Mouse (Mus musculus): Measurements from ENCODE around the gene Gm20388. TPM values are rescaled to one million over a fixed set of nuclear protein-coding genes. Genes with fewer than 3 reads are reported as not detected.

Gm20388 gene
- total and polyA plus RNA-seq, 2 experiments from 2014 or later = 51.3 TPM; not detected in 1

DNA sequence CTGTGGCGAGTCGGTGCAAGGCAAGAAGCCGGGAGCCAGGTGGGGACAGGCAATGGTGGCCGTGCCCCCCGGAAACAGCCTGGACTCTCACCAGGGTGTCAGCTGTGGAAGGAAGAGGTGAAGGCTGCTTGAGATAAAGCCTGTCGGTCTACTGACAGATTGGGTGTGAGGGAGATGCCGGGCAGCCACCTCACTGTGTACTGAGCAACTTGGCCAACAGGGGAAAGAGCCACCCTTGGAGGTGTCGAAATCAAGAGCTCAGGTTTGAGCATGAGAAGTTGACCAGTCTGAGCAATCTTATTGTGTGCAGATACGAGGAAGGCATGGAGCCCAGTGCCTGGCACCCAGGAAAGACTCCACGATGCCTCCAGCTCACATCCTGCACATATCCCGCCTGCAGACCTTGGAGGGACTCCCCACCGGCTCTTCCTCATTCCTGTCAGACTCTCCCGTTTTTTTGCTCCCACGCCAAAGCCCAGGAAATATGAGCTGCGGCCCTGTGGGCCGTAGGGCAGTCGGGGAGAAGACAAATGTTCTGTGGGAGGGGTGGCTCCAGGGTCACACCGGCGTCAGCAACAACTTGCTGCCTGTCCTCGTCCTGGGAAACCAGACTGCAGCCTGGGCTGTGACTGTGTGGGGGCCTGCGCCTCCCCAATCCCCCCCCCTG, 1347.6 kb downstream of the Gm20388 start:
- no peak overlapping the region for H3K4me3 ChIP-seq (ENCODE audit: low read depth, low read length)
- TF ChIP-seq CTCF (IDR thresholded peaks at IDR 0.05; ENCODE audit: low read depth) = no peak
- DNase-seq = no peak
- H3K9ac ChIP-seq = no peak overlapping the region
- H3K4me2 ChIP-seq (ENCODE audit: low read depth) = no peak overlapping the region
- ATAC-seq = no peak
- H3K4me1 ChIP-seq (ENCODE audit: insufficient read depth) = no peaks in the 10 kb centered on the region
- WGBS = 72% methylated on average over 21 of the region's 21 CpGs
- H3K27me3 ChIP-seq (ENCODE audit: insufficient read depth, low read length) = no peaks in the 10 kb centered on the region
- H3K36me3 ChIP-seq (ENCODE audit: insufficient read depth) = no peaks in the 10 kb centered on the region
- no peaks in the 10 kb centered on the region for H3K9me3 ChIP-seq (ENCODE audit: low read length)
- no peak overlapping the region for H3K27ac ChIP-seq (ENCODE audit: low read depth, low read length)

DNA sequence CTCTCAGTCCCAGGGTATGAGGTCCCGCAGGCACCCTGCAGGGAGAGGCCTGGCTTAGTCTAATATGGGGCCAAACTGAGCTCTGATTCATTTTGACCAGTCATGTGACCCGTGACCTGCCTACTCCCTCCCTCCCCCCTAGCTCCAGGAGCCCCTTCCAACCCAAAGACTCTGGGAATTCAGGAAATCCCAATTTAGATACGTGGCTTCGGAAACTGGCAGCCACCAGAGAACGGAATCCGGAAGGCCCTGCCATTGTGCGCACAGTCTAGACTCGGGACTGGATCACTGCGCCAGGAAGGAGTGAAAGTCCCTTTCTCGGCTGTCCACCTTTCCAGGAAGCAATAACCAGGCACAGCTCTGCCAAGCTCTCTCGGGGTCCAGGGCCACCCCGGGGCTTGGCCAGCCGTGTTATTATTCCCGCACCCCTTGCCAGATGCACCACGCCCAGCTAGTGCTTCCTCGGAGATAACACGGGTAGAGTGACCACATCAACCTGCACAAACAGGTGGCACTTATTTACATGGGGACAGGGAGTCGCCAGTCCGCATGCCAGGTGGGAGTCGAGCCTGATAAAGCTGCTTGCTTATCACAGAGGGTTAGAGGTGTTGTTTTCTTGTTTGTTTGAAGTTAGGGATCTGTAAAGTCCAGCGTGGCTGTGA, 1352.2 kb downstream of the Gm20388 start:
- Histone ChIP-seq H3K9ac (no peak overlapping the region), H3K27ac (ENCODE audit: low read depth, low read length) (no peak overlapping the region), H3K27me3 (ENCODE audit: insufficient read depth, low read length) (no peaks in the 10 kb centered on the region), H3K9me3 (ENCODE audit: low read length) (no peaks in the 10 kb centered on the region), H3K4me3 (ENCODE audit: low read depth, low read length) (no peak overlapping the region), H3K36me3 (ENCODE audit: insufficient read depth) (no peaks in the 10 kb centered on the region), H3K4me1 (ENCODE audit: insufficient read depth) (no peaks in the 10 kb centered on the region), H3K4me2 (ENCODE audit: low read depth) (no peak overlapping the region)
- no peak for DNase-seq
- WGBS = 81% methylated on average over 21 of the region's 21 CpGs
- no peak for TF ChIP-seq CTCF (IDR thresholded peaks at IDR 0.05; ENCODE audit: low read depth)
- ATAC-seq = no peak

DNA sequence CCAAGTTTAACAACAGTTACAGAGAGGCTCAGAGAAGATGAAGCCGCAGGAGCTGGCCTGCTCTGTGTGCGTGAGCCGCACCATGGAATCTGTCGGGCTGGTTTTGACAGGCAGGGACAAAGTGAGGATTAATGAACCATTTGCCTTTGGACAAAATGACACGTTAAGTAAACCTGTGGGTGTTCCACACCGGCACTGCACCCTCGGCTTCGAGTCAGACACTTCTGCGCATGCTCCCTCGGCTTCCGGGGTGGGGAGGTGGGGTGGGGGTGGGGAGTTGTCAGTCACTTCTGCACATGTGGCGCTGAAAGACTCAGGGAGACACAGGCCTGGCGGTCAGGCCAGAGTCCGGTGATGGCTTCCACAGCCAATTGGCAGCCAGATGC, 1352.7 kb downstream of the Gm20388 start:
- TF ChIP-seq CTCF (IDR thresholded peaks at IDR 0.05; ENCODE audit: low read depth) = no peak
- Histone ChIP-seq H3K4me1 (ENCODE audit: insufficient read depth) (no peaks in the 10 kb centered on the region), H3K27me3 (ENCODE audit: insufficient read depth, low read length) (no peaks in the 10 kb centered on the region), H3K4me3 (ENCODE audit: low read depth, low read length) (no peak overlapping the region), H3K9ac (no peak overlapping the region), H3K36me3 (ENCODE audit: insufficient read depth) (no peaks in the 10 kb centered on the region), H3K4me2 (ENCODE audit: low read depth) (no peak overlapping the region), H3K9me3 (ENCODE audit: low read length) (no peaks in the 10 kb centered on the region), H3K27ac (ENCODE audit: low read depth, low read length) (no peak overlapping the region)
- DNase-seq (no peak), ATAC-seq (no peak)
- 53% methylated on average over 14 of the region's 14 CpGs for WGBS

DNA sequence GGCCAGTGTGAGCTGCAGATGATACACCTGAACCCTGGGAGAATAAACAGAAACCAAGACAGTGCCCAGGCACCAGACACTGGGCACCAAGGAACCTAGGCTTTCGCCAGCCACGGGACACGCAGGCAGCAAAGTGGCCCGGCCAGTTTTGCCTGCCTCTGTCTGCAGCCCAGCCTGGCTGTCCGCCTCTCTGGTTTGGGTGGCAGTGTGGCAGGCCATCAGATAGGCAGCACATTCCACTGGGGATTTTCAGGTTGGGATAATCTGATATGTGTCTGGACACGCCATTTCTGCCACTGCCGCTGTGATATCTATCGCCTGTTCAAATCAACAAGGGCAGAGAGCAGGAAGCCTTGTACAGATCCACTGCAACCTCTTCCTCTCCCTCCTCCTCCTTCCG, 1353.6 kb downstream of the Gm20388 start:
- ATAC-seq = no peak
- H3K9me3 ChIP-seq (ENCODE audit: low read length) = no peaks in the 10 kb centered on the region
- DNase-seq = no peak
- TF ChIP-seq CTCF (IDR thresholded peaks at IDR 0.05; ENCODE audit: low read depth) = no peak
- no peaks in the 10 kb centered on the region for H3K4me1 ChIP-seq (ENCODE audit: insufficient read depth)
- H3K4me3 ChIP-seq (ENCODE audit: low read depth, low read length) = no peak overlapping the region
- no peak overlapping the region for H3K4me2 ChIP-seq (ENCODE audit: low read depth)
- 85% methylated on average over 9 of the region's 9 CpGs for WGBS
- H3K27ac ChIP-seq (ENCODE audit: low read depth, low read length) = no peak overlapping the region
- H3K36me3 ChIP-seq (ENCODE audit: insufficient read depth) = no peaks in the 10 kb centered on the region
- H3K27me3 ChIP-seq (ENCODE audit: insufficient read depth, low read length) = no peaks in the 10 kb centered on the region
- no peak overlapping the region for H3K9ac ChIP-seq

DNA sequence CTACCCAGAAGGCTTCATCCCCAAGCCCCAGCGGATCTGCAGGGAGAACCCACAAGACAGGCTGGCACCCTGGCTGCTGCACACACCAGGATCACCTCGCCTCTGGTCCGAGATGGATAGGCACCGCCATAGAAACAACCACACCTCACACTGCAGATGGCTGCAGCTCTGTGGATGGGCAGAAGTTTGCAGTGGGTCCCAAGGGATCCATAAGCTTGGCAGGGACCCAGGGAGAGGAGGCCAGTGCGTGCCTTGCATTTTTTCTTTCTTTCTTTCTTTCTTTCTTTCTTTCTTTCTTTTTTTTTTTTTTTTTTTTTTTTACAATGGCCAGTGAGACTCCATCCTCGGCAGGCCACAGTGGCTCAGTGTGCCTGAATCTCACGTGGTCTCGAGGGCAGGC, 1360.9 kb downstream of the Gm20388 start:
- 44% methylated on average over 8 of the region's 8 CpGs for WGBS

DNA sequence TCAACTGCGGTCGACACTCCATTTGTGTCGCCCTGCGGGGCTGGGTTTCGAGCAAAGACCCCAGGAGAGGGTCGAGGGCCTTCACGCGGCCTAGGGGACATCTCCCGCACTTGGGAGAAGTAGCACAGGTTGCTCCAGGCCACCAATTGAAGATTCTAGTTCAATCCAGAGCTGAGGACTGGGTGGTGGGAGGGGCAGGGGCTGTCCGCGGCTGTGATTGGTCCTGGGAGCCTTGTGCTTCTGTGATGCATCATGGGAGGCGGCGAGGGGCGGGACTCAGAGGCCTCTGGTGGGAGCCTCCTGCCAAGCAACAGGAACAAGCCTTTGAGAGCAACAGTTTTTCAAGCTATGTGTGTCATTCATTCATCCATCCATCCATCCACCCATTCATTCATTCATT, 1362.6 kb downstream of the Gm20388 start:
- peak overlapping the region; percentile 15; the same call in 1 of the 2 replicates for H3K4me2 ChIP-seq (ENCODE audit: low read depth)
- peak; percentile 77 for DNase-seq
- no peak overlapping the region for H3K9ac ChIP-seq
- H3K27me3 ChIP-seq (ENCODE audit: insufficient read depth, low read length) = no peaks in the 10 kb centered on the region
- no peak for TF ChIP-seq CTCF (IDR thresholded peaks at IDR 0.05; ENCODE audit: low read depth)
- peak; percentile 92 for ATAC-seq
- no peaks in the 10 kb centered on the region for H3K36me3 ChIP-seq (ENCODE audit: insufficient read depth)
- no peak overlapping the region for H3K4me3 ChIP-seq (ENCODE audit: low read depth, low read length)
- WGBS = 64% methylated on average over 14 of the region's 14 CpGs
- H3K9me3 ChIP-seq (ENCODE audit: low read length) = no peaks in the 10 kb centered on the region
- no peak overlapping the region for H3K27ac ChIP-seq (ENCODE audit: low read depth, low read length)
- no peaks in the 10 kb centered on the region for H3K4me1 ChIP-seq (ENCODE audit: insufficient read depth)

More for the DNA sequence above, 1360.9 kb downstream of the Gm20388 start:
- H3K36me3 ChIP-seq (ENCODE audit: insufficient read depth) = no peaks in the 10 kb centered on the region
- H3K9ac ChIP-seq = no peak overlapping the region
- no peak overlapping the region for H3K4me3 ChIP-seq (ENCODE audit: low read depth, low read length)
- H3K27ac ChIP-seq (ENCODE audit: low read depth, low read length) = no peak overlapping the region
- TF ChIP-seq CTCF (IDR thresholded peaks at IDR 0.05; ENCODE audit: low read depth) = no peak
- ATAC-seq (no peak), DNase-seq (no peak)
- no peaks in the 10 kb centered on the region for H3K9me3 ChIP-seq (ENCODE audit: low read length)
- H3K4me1 ChIP-seq (ENCODE audit: insufficient read depth) = no peaks in the 10 kb centered on the region
- H3K4me2 ChIP-seq (ENCODE audit: low read depth) = no peak overlapping the region
- no peaks in the 10 kb centered on the region for H3K27me3 ChIP-seq (ENCODE audit: insufficient read depth, low read length)

DNA sequence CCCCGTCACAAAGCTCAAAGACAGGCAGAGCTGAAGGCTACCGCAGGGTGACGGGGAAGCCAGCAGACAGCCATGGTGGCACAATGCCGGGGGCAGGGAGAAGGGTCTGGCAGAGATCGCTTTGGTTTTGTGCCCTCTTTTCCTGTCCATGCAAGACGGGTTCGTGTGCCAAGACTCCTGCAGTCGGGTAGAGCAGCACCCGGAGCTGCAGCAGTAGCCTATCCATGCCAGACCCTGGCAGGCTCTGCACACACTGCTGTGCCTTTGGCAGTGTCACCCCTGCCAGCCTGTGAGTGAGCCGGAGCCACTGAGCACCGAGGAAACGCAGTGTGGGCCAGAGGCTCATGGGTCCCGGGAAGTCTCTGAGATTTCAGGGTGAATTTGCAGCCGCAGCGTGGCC, 1363.0 kb downstream of the Gm20388 start:
- TF ChIP-seq CTCF (IDR thresholded peaks at IDR 0.05; ENCODE audit: low read depth) = no peak
- H3K4me2 ChIP-seq (ENCODE audit: low read depth) = peak overlapping the region; percentile 13; the same call in 1 of the 2 replicates
- H3K27me3 ChIP-seq (ENCODE audit: insufficient read depth, low read length) = no peaks in the 10 kb centered on the region
- peak; percentile 79 for DNase-seq
- no peaks in the 10 kb centered on the region for H3K4me1 ChIP-seq (ENCODE audit: insufficient read depth)
- H3K9me3 ChIP-seq (ENCODE audit: low read length) = no peaks in the 10 kb centered on the region
- no peak overlapping the region for H3K27ac ChIP-seq (ENCODE audit: low read depth, low read length)
- 49% methylated on average over 15 of the region's 15 CpGs for WGBS
- no peaks in the 10 kb centered on the region for H3K36me3 ChIP-seq (ENCODE audit: insufficient read depth)
- no peak overlapping the region for H3K9ac ChIP-seq
- H3K4me3 ChIP-seq (ENCODE audit: low read depth, low read length) = no peak overlapping the region
- peak; percentile 95 for ATAC-seq

Measured in forebrain, postnatal 0 days (tissue).